Mouse (Mus musculus) monocyte, adult 2 months (primary cell): Measurements from ENCODE around the gene Hist1h4a.
"Not testable (repeated sequence)": the region's sequence is repeated elsewhere in the genome, so short reads cannot be mapped to it uniquely, and the experiment has no call there.

Source experiments
- DNase-seq, 2 experiments: peaks; one replicate each; pipeline ENCODE4 v3.0.0; 2022; ENCODE audit warnings: low spot score in 2 of 2, low read depth in 1 of 2

Gene Hist1h4a

DNA sequence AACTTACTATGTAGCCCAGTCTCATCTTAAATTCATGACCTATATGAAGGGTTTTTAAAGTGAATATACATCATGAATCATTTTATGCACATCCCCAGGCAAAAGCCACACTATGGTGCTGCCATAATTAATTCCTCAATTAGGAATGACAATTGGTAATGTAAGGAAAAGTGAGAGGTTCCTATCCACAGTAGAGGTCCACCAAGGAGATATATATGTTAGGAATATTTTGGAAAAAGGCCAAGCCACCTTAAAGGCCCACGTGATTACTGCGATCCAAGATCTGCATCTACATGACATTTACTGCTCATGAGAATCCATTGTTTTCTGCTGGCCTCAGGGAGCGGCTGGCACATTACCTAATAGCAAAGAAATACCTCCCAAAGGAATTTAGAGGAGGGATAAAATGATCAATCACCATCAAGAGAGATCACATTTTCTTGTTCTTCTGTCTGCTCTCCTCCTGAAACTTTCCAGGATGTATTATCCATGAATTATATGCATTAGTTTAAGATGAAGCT is 1.7 kb downstream of the Hist1h4a start:
- DNase-seq: no peak

DNA sequence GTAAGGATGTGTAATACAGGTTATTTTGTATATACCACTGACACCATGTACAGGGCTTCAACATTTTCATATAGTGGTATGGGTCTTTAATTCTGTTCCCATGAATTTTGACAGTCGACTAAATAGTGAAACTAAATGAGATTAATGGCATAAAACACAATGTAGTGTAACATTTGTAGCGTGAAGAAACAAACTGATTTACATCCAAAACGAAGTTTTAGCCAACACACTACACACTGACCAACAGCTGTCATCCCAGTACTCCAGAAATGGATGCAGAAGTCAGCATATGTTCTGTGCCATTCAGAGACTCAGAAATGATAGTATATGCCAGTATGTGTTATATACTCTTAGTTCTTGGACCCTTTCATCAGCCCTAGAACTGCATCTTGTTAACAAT is 3.1 kb downstream of the Hist1h4a start:
- DNase-seq: no peak

DNA sequence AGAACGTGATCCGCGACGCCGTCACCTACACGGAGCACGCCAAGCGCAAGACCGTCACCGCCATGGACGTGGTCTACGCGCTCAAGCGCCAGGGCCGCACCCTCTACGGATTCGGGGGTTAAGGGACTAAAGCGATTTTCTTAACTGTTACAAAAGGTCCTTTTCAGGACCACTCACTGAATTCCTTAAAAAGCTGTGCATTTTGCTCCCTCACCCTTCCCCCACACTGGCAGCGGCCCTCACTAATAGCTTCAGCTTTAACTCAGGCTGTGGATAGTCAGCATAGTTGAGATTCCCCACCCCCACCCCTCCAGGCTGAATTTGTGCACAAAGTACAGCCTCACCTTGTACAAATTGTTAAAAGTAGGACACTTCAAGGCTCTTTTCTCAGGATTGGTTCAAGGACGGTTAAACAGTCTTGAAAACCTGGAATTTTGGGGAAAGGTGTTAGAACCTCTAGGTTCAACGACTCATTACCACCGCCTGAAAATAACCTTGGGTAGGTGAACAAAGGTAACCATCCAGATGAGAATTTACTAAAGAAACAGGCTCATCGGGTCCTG is 3.7 kb downstream of the Hist1h4a start:
- no peak for DNase-seq

DNA sequence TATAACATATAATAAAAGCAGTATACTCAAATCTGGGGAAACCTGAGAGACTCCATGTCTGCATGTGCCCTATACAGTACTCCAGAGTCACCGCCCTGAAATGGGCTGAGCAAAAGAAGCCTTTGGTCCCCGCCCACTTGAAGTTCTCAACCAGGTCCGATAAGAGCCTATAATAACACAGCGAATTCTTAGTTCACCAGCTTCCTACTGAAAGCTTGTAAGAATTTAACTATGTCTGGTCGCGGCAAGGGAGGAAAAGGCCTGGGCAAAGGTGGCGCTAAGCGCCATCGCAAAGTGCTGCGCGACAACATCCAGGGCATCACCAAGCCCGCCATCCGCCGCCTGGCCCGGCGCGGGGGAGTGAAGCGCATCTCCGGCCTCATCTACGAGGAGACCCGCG is 4.2 kb downstream of the Hist1h4a start, which contains the start of gene Hist1h4b:
Gene Hist1h4b (plus strand): TSS at position 224 of the 400 bp plus-strand sequence.
- DNase-seq: peak; percentile 72 to 77

DNA sequence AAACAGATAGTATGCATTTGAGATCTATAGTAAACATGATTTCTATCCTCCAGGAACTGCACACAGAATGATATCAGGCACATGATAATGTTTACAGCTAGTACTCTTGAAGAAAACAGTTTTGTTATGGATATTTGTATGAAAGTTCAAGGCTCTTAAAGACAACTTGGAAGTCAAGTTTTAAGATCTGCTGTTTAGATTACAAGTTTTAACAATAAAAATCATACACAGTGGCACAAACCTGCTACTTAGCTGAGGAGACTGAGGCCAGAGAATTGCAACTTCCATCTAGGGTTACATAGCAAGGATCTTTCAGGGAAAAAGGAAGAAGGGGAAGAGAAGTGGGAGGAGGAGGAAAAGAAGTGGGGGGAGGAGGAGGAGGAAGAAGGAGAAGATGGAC is 6.0 kb downstream of the Hist1h4a start:
- DNase-seq: no peak

DNA sequence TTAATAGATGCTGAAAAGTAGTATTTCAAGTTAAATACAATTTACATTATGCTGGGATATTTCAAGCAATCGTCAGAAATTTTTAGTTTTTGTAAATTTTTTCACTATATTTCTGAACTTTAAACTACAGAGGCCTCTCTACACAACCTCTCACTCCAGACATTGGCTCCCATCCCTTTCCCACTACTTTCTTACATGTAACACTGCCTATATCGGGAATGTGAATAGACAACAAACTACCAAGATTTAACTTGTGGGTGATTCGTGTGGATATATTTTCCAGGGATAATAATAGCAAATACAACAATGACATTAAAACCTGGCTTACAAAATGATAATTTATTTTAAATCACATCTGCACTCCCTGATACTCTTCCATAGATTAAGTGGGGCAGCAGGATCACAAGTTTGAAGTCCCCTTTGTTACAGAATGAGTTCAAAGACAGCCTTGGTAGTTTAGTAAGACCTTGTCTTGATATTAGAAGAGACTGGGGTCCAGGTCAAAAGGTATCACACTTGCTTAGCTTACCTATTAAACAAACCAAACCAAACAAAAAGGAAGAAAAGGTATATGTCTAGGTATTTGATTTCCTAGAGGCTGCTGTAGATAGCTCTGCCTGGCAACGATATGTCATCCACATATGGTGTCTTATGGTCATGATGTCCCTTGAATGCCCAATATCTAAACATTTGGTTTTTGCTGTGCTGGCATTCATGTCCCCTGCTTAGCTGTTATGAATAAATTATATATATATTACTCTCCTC is 7.5 kb downstream of the Hist1h4a start:
- no peak for DNase-seq

DNA sequence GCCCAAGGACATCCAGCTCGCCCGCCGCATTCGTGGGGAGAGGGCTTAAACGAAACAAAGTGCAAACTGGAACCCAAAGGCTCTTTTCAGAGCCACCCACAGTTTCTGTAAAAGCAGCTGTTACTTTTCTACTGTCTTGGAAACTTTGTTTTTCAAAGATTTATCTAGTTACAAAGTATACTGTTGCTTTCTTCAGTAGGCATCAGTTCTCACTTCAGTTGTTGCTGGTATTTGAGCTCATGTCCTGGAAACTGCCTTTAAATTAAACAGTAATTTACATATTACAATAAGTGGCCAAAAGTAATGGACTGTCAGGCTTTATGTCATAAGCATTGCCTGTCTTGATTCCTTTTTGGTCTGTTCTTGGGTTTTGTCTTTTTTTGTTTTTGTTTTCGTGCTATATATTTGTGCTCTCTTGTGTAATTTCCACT is 8.3 kb downstream of the Hist1h4a start:
- DNase-seq: no peak

DNA sequence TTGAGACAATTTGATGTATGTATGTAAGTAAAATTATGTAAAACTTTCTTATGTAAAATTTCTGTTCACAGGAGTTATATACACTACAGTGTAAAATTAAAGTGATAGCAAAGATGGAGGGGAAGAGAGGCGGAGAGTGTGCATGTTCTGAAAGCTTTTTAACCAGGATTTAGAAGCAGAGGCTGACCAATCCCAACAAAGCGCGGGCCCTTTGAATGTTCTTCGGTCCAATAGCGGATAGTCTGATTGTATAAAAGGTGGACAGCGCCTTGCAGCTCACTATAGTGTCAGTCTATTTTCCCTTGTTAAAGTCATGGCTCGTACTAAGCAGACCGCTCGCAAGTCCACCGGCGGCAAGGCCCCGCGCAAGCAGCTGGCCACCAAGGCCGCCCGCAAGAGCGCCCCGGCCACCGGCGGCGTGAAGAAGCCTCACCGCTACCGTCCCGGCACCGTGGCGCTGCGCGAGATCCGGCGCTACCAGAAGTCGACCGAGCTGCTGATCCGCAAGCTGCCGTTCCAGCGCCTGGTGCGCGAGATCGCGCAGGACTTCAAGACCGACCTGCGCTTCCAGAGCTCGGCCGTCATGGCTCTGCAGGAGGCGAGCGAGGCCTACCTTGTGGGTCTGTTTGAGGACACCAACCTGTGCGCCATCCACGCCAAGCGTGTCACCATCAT is 8.8 kb downstream of the Hist1h4a start, which contains the start of gene Hist1h3b:
Gene Hist1h3b (plus strand): TSS at position 201 of the 675 bp plus-strand sequence.
- DNase-seq: peak; percentile 61 to 66

DNA sequence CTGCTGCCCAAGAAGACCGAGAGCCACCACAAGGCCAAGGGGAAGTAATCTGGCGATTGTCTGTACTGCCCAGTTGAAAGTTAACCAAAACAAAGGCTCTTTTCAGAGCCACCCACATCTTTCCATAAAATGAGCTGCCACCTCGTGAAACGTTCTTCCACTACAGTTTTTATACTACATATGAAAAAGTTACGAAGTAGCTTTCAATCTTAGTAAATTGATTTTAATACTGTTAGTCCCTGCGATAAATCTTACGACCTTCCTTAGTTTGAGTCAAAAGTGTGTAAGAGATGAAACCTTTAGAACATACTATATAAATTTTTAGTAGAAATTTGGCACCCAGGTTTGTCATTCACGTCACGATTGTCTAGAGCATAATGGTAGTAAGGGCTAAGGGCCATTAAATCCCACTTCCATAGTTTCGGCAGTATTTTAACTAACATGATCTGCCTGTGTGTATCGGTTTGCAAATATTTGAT is 9.5 kb downstream of the Hist1h4a start:
- peak in 1 of 2 experiments; percentile 30 for DNase-seq

DNA sequence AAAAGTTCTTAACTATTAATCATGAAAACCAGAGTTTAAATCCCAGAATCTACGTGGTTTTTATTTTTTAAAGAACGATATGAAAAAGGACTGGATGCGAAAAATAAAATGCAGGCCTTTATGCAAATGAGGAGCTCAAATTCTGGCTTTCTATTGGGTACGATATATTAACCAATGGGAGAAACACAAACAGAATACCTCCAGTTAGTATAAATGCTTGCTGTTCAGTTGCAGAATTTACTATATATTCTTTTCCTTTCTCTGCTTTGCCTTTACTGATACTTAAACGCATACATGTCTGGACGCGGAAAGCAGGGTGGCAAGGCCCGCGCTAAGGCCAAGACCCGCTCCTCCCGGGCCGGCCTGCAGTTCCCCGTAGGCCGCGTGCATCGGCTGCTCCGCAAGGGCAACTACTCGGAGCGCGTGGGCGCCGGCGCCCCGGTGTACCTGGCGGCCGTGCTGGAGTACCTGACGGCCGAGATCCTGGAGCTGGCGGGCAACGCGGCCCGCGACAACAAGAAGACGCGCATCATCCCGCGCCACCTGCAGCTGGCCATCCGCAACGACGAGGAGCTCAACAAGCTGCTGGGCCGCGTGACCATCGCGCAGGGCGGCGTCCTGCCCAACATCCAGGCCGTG is 10.1 kb downstream of the Hist1h4a start, which contains the start of gene Hist1h2ab:
Gene Hist1h2ab (plus strand): TSS at position 288 of the 639 bp plus-strand sequence.
- DNase-seq: not testable (repeated sequence)

DNA sequence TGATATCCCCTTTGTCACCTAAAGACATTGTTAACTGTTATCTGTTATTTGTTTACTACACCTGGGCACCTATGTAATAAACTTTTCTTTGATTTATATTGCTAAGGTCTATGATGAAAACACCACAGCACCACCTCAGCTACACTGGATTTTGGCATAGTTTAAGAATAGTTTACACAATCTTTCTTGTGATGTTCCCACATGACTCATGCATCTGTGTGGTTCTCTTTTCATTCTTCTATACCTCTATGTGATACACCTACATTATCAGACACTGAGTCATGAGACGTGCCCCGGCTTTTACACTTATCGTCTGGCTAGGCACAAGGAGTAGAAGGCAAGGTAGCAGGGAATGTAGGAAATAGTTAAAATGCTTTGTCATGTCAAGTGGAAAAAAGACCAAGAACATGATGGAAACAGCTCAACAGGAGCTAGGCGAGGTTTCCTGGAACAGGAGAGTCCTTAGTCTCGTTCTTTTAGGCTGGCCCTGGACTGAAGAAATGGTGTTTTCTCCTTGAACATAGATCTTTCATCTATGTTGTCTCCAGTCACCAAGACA is 11.4 kb downstream of the Hist1h4a start:
- no peak for DNase-seq

DNA sequence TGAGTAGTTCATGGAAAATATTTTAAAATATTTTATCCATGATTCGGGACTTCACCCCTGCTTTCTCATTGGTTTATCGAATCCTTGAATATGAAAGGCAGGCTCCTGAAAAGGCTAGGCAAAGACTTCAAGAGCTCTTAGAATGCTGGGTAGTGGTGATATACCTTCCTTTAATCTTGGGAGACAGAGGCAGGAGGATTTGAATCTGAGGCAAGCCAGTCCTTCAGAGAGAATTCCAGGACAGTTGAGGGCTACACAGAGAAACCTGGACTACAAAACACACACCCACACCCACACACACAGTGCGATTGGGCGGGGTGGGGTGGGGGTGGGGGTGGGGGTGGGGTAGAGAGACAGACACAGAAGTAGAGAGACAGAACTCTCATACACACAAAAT is 13.1 kb downstream of the Hist1h4a start:
- DNase-seq: no peak

DNA sequence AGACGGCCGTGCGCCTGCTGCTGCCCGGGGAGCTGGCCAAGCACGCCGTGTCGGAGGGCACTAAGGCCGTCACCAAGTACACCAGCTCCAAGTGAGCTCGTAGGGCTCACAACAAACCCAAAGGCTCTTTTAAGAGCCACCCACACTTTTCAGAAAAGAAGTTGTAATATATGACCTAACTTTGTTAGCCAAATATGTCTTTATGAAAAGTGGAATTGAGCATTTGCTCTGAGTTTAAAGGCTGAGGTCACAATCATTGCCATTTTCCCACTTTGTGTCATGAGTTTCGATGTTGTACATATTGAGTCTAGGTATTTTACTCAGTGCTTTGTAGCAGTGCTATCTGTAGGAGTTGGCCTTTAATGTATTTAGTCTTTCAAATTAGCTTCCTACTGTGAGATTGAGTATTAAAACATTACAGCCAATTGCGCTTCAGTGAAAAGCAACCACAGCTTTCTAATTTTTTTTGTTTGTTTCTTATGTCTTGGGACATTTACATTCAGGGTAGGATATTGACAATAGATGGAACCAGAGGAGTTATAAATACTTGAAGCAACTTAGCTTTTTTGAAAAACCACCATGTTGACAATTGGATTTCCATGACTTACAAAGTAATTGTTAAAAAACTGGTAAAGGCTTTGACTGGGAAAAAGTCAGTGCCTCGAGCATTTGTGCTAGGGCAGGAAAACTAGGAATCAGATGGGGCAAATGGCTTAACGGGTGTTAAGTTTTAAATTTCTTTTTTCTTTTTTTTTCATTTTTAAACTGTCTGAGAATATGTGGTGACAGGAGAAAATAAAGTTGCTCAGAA is 13.7 kb downstream of the Hist1h4a start:
- DNase-seq: no peak

DNA sequence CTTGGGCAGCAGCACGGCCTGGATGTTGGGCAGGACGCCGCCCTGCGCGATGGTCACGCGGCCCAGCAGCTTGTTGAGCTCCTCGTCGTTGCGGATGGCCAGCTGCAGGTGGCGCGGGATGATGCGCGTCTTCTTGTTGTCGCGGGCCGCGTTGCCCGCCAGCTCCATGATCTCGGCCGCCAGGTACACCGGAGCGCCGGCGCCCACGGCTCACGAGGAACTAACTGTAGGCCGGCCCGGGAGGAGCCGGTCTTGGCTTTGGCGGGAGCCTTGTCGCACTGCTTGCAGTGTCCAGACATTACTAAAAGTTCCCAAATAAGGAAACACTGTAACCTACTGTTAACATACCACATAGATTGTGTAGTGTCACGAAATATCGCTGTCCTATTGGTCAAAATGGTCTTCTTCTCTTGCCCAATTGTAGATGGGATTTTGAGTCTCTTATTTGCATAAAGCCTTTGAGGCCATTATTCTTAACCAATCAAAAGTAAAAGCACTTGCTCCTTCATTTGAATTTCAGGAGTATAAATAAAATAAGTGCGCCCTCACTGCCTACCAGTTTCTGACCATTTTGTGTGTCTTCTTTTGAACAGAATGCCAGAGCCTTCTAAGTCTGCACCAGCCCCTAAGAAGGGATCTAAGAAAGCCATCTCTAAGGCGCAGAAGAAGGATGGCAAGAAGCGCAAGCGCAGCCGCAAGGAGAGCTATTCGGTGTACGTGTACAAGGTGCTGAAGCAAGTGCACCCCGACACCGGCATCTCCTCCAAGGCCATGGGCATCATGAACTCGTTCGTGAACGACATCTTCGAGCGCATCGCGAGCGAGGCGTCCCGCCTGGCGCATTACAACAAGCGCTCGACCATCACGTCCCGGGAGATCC is 14.6 kb downstream of the Hist1h4a start, which contains the start of gene Hist1h2bb:
Gene Hist1h2bb (plus strand): TSS at position 534 of the 880 bp plus-strand sequence.
- peak; percentile 62 to 72 for DNase-seq

DNA sequence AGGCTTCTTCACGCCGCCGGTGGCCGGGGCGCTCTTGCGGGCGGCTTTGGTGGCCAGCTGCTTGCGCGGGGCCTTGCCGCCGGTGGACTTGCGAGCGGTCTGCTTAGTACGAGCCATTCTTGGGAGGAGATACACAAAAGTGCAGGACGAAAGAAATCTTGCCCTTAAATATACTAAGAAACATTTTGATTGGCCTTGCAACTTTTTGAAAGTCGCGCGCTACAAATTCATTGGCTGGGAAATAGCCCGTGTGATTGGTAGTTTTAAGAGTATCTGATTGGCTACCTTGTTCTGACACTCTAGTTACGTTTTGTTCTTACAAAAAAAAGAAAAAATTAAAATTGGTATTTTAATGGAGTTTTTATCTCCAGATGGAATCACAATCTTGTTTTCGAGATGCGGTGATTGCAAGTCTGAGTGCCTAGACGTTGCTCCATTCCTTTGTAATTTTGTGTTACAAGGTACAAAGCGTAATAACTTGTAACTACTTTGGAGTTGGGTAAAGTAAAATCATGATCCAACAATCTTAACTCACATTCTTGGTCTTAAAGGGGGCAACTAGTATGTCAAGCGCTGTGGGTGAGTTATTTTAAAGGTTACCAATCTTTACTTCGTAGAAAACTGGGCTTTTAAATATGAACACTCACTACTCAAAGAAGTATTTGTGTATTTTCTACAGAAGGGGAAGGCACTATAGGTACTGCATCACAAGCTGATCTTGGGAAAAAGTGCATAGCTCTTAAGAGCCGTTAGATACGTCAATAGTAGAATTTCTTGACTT is 15.5 kb downstream of the Hist1h4a start, which contains the start of gene Hist1h3c:
Gene Hist1h3c (minus strand): TSS at position 222 of the 781 bp plus-strand sequence.
- peak in 1 of 2 experiments; percentile 48 for DNase-seq

DNA sequence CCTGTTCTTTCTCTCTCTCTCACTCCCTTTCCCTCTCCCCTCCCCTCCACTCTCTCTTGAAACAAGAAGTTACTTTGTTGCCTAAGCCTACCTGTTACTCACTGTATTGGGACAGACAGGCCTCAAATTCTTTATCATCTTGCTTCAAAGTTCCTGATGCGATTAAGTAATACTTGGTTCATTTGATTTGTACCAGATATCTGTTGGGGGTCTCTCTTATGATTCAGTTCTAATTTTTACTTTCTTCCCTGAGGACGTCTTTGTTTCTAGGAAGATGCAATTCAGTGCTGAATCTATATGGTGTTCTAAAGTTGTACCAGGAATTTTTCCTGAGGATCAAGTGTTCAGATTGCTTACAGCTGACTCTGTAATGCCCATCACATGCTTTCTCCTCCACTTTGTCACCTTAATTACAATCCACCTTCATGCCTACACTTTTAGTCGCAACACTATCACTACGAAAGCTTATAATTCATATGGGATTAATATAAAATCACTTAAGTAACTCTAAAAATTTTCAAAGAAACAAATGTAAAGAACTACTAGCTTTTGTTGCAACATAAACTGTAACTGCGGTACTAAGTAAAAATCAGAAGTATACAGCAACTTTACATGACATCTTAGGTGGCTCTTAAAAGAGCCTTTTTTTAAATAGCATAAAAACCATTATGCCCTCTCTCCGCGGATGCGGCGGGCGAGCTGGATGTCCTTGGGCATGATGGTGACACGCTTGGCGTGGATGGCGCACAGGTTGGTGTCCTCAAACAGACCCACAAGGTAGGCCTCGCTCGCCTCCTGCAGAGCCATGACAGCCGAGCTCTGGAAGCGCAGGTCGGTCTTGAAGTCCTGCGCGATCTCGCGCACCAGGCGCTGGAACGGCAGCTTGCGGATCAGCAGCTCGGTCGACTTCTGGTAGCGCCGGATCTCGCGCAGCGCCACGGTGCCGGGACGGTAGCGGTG is 16.3 kb downstream of the Hist1h4a start:
- no peak for DNase-seq

DNA sequence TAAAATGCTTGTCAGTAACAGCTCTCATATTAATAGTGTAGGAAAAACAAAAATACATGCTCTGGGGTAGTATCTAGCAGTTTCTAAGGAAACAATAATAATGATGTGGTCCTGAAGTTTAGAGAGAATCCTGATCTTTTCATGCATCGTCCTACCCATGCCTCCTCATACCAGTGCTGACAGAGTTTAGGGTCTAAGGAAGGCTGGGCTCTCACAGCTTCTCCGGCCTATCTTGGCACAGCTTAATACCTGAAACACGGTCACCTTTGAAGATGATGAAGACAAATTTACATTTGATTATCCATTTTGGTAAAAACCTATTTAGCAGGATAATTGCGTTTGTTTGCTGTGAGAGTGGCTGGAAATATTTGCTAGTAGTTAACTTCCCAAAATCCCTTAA is 17.1 kb downstream of the Hist1h4a start:
- DNase-seq: no peak
